Mouse (Mus musculus) cortical plate, adult 2 months (tissue): ENCODE data around the gene Pigl. TPM values are rescaled to one million over a fixed set of nuclear protein-coding genes. Genes with fewer than 3 reads are reported as not detected.
A peak's percentile ranks its signal among the peaks of the same experiment; 100 is the strongest.
"Not testable (repeated sequence)": the region's sequence is repeated elsewhere in the genome, so short reads cannot be mapped to it uniquely, and the experiment has no call there.

ENCODE experiments used
- H3K27ac ChIP-seq: fragments of 200-500 bp; 2 replicates; pipeline ENCODE4 v1.5.1; 2012; ENCODE audit warnings: low read length, control low read depth, inconsistent platforms; ENCODE audit not compliant: insufficient read depth
- H3K4me1 ChIP-seq: fragments of 200-500 bp; 2 replicates; pipeline ENCODE4 v1.6.1; 2011; ENCODE audit warnings: low read length; ENCODE audit not compliant: control insufficient read depth, insufficient read depth
- H3K4me3 ChIP-seq: fragments of 200-500 bp; 2 replicates; pipeline ENCODE4 v1.5.1; 2011; ENCODE audit warnings: mild to moderate bottlenecking, low read length, control low read depth; ENCODE audit not compliant: insufficient read depth
- CTCF ChIP-seq: fragments of 200-500 bp; IDR thresholded peaks from 2 replicates; pipeline ENCODE4 v1.5.1; 2011; ENCODE audit warnings: mild to moderate bottlenecking, control low read depth, low read length; ENCODE audit not compliant: insufficient read depth; ENCODE audit errors: extremely low read depth
- POLR2A ChIP-seq: fragments of 200-500 bp; IDR thresholded peaks from 2 replicates; pipeline ENCODE4 v1.6.1; 2011; ENCODE audit warnings: mild to moderate bottlenecking, low read length, control low read depth; ENCODE audit not compliant: insufficient read depth; ENCODE audit errors: extremely low read depth
- polyA plus RNA-seq: library from polyadenylated mRNA; depleted of rRNA; stranded (reverse); fragments of >200 nt; gene quantifications from 2 replicates; pipeline ENCODE4 v1.2.3, GENCODE M21; 2012

Gene Pigl
- polyA plus RNA-seq, 1 experiment: 8.9 TPM

DNA sequence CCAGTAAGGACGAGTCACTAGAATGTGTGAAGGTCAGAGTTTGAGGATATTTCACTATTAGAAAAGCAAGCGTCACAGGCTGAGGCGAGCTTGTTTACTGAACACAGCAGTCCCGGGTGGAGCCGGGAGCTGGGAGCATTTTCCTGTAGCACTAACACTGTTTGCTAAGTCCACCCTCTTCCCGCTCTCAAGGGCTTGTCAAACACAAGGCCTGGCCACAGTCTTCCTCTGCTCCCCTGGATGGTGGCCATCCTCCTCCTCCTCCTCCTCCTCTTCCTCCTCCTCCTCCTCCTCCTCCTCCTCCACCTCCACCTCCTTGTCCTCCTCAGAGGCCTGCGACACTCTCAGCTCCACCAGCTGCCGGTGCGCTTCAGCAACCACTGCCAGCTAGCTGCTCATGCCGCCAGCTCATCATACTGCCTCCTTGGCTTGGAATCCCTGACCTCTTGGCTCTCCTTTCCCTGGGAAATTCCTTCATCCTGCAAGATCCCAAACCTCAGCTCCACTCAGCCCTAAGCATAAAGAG, 37.1 kb downstream of the Pigl start:
- TF ChIP-seq CTCF: no peak
- TF ChIP-seq POLR2A: no peak
- Histone ChIP-seq H3K27ac (peak overlapping the region; percentile 56; the same call in 1 of the 2 replicates), H3K4me1 (0 out of 2 replicates have a peak, but pooled peaks cover 2% of the 10 kb centered on the region), H3K4me3 (no peak overlapping the region)

DNA sequence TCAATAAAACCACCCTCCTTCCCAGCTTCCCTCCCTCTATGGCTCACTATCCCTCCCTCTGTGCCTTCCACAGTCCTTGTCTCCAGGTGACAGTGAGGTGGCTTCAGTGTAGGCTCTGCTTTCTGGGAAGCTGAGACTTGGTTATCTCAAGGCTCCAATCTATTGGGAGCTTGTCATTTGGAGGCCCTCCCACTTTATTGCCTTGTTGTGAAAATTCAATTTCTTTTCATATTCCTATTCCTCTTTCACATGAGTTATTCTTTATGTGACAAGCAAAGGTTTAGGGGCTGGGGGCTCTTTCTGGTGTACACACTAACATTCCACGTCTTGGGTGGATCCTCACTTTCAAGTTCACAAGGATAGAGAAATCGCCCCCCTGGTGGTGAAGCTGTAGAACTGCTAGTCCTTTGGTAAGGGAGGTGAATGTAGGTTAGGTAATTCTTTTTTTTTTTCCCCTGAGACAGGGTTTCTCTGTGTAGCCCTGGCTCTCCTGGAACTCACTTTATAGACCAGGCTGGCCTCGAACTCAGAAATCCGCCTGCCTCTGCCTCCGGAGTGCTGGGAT, 38.0 kb downstream of the Pigl start:
- H3K4me3 ChIP-seq: no peak overlapping the region
- TF ChIP-seq POLR2A: no peak
- TF ChIP-seq CTCF: peak; percentile 47; the same call in 1 of the 2 replicates
- 0 out of 2 replicates have a peak, but pooled peaks cover 2% of the 10 kb centered on the region for H3K4me1 ChIP-seq
- H3K27ac ChIP-seq: no peak overlapping the region

DNA sequence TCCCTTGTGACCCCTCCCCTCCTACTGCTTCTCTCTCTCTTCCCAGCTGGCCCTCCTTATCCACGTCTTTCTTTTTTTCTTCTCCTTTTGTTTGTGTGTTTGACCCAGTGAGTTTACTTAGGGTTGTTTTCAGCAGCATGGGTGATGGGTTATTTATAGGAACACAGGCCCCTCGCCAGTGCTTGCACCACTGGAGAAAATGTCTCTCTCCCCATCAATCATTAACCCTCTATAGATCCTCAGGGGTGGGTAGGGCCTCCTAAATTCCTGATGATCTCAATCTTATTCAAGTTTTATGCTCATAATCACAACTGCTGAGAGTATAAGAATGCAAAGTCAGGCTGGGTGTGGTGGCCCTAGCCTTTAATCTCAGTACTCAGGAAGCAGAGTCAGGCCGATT, 38.9 kb downstream of the Pigl start:
- Histone ChIP-seq H3K27ac (no peak overlapping the region), H3K4me1 (0 out of 2 replicates have a peak, but pooled peaks cover 2% of the 10 kb centered on the region), H3K4me3 (no peak overlapping the region)
- TF ChIP-seq POLR2A: no peak

DNA sequence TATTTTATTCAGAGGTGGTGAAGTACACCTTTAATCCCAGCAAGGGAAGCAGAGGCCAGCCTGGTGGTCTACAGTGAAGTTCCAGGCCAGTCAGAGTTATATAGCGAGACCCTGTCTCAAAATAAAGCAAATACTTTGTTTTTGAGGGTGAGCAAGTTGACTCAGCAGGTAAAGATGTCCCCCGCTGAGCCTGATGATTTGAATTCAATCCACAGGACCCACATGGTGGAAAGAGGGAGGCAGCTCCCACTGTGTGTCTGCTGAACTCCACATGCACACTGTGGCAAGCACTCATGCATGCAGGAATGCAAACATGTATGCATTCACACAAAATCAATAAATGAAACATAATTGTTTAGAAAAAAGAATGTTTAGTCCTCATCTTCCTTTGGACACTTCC, 40.5 kb downstream of the Pigl start:
- TF ChIP-seq CTCF: no peak
- no peak for TF ChIP-seq POLR2A
- Histone ChIP-seq H3K27ac (no peak overlapping the region), H3K4me3 (no peak overlapping the region), H3K4me1 (0 out of 2 replicates have a peak, but pooled peaks cover 2% of the 10 kb centered on the region)

DNA sequence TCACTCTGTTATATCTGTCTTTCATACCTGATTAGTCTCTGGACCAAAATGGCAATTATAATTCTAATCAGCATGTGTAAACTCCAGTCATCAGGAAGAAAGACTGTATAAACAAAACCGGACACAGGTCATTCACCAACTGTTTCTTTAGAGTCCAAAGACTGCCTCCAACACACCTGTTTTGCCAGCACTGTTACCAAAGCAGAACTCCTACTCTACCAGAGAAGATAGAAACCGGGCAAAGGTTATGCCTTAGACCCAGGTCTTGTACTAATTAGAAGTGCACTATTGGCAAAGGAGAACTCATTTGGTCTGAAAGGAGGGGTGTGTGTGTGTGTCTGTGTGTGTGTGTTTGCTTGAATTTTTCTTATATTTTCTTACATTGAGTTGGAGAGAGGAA, 42.3 kb downstream of the Pigl start:
- H3K4me1 ChIP-seq: 0 out of 2 replicates have a peak, but pooled peaks cover 1% of the 10 kb centered on the region
- H3K27ac ChIP-seq: no peak overlapping the region
- no peak for TF ChIP-seq CTCF
- TF ChIP-seq POLR2A: no peak
- no peak overlapping the region for H3K4me3 ChIP-seq

DNA sequence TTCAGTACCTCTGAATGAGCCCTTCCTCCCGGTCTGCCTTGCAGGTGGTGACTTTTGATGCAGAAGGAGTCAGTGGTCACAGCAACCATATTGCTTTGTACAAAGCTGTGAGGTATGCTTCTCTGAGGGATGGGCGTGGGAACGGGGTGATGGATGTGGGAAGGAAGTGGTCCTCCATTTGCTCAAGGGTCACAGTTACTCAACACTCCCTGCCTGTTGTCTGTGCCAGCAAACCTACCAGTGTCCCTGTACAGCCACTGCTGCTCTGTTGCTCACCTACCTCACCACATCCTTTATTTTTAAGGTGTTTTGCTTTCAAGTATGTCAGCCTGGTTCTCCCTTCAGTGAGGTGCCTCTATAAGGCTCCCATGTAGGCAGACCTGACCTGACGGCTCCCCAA, 49.4 kb downstream of the Pigl start:
- no peak overlapping the region for H3K4me3 ChIP-seq
- TF ChIP-seq CTCF (no peak), POLR2A (no peak)
- no peak overlapping the region for H3K27ac ChIP-seq

DNA sequence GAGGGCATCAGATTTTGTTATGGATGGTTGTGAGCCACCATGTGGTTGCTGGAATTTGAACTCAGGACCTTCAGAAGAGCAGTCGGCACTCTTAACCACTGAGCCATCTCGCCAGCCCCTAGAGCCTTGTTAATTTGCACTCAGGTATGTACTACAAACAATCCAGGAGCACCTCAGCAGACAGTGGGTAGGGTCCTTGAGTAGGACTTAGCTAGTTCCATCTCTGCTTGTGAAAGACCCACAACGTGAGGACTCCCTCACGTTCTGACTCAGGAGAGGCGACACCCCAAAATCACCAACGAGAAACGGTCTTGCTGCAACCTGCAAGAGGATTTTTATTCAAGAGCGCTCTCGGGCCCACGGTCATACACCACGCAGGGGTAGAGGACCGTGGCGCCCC, 50.1 kb downstream of the Pigl start:
- H3K4me1 ChIP-seq, H3K4me3 ChIP-seq, H3K27ac ChIP-seq: not testable (repeated sequence)

More for the DNA sequence above, 49.4 kb downstream of the Pigl start:
- no peaks in the 10 kb centered on the region for H3K4me1 ChIP-seq

DNA sequence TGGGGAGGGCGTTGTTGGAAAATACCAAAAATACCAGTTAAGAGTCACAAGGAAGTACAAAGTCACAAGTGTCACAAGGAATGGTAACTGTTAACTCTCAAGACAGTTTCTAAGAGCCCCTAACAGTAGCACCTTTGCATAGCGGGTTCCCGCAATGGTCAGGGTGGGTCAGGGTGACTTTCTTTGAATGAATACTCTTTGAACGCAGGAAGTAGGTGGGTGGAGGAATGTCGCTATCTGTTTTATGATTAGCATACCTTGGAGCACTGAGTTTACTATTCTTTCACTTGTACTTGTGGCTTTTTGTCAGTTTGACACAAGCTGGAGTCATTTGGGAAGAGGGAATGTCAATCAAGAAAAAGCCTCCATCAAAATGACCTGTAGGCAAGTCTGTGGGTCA, 50.6 kb downstream of the Pigl start:
- not testable (repeated sequence) for H3K27ac ChIP-seq, H3K4me3 ChIP-seq, H3K4me1 ChIP-seq

DNA sequence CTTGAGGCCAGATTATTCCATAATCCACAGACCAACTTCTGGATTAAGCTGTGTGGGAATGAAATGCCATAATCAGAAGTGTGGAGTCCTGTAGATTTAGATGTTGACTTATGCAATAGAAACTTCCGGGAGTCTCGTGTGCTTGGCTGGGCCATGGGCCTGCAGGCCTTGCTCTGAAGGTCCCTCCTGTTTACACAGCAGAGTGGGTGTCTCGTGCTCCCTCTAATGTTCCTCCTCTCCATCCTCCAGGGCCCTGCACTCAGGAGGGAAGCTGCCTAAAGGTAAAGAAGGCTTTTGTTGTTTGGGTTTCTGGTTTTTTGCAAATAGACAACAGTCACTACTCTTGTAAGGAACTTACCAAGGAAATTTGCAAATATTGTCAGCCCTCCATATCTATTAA, 51.3 kb downstream of the Pigl start:
- H3K4me3 ChIP-seq: no peak overlapping the region
- TF ChIP-seq POLR2A: no peak
- no peak for TF ChIP-seq CTCF
- H3K4me1 ChIP-seq: no peaks in the 10 kb centered on the region
- no peak overlapping the region for H3K27ac ChIP-seq

DNA sequence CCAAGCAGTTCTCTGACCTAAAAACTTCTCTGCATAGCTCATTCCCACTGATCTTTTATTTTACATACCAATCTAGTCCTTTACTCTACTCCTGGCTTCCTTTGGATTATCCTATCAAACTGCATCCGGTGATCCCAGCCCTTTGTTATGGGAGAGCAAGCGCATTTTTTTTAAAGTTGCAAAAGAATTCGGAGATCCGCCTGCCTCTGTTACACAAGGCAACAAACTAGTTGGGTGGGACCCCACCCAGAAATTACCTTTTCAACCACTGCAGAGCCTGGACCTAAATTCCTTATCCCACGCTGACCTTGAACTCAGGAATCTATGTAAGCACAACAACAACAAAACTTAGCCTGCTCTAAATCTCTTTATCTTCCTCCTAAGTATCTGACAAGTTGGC, 52.7 kb downstream of the Pigl start:
- H3K27ac ChIP-seq: no peak overlapping the region
- H3K4me3 ChIP-seq: no peak overlapping the region
- H3K4me1 ChIP-seq: no peaks in the 10 kb centered on the region
- TF ChIP-seq CTCF: no peak
- TF ChIP-seq POLR2A: no peak
